8 mouse cellular contexts compared by ENCODE assay signal in the genomic region with DNA sequence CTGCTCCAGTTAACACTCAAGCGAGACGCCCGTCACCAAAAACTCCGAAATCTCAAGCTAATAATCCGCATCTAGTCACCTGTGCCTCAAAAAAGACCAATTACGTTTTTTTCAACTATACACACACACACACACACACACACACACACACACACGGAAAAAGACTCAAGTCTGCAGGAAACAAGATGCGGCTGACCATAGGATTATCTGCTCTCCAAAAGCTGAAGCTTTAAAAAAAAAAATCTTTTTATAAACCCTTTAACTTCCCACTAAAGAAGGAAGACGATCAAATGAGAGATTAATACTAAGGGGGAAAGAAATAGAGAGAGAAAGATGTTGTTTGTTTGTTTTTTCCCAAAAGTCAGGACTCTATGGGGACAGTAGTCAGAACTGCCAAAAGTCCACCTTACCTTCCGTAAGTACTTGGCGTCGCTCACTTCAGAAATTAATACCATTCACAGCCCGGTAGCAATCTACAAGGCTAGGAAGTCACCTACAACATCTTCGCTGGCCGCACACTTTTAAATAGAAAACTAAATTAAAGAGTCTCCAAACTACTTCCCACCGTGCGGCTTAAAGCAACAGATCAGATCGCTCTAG. TPM values are rescaled to one million over a fixed set of nuclear protein-coding genes. Genes with fewer than 3 reads are reported as not detected.
DNase-seq lines count a peak whose midpoint lies in the region; ATAC-seq and TF ChIP-seq lines count a peak whose summit lies in the region.

No protein-coding gene starts in this region.

- peaks cover 15% of the 10 kb centered on the region for H3K27me3 ChIP-seq in embryonic facial prominence, embryonic 12.5 days
- H3K27me3 ChIP-seq in intestine, embryonic 14.5 days (replicated peaks; ENCODE audit: control insufficient read depth, insufficient read depth, low read length): peaks cover 22% of the 10 kb centered on the region; the same call in 1 of the 2 replicates
- H3K27me3 ChIP-seq in neural tube, embryonic 13.5 days: peaks cover 56% of the 10 kb centered on the region

- 3% methylated on average over 18 of the region's 18 CpGs for WGBS in lung, adult 2 months
- WGBS in embryonic facial prominence, embryonic 12.5 days: under 1% methylated on average over 18 of the region's 18 CpGs
- WGBS in intestine, embryonic 14.5 days: under 1% methylated on average over 18 of the region's 18 CpGs
- 2% methylated on average over 18 of the region's 18 CpGs for WGBS in neural tube, embryonic 13.5 days

- peak overlapping the region; percentile 90 for H3K4me2 ChIP-seq in embryonic facial prominence, embryonic 12.5 days (replicated peaks)
- H3K4me2 ChIP-seq in intestine, embryonic 14.5 days (ENCODE audit: low read length): peak overlapping the region; percentile 56
- H3K4me2 ChIP-seq in neural tube, embryonic 13.5 days: peak overlapping the region; percentile 71

- H3K4me1 ChIP-seq in lung, adult 2 months (ENCODE audit: control insufficient read depth, insufficient read depth, low read length): no peaks in the 10 kb centered on the region; the same call in 1 of the 2 replicates
- H3K4me1 ChIP-seq in embryonic facial prominence, embryonic 12.5 days: peaks cover 14% of the 10 kb centered on the region
- H3K4me1 ChIP-seq in intestine, embryonic 14.5 days (replicated peaks; ENCODE audit: control insufficient read depth, insufficient read depth, low read length): 0 out of 2 replicates have a peak, but pooled peaks cover 3% of the 10 kb centered on the region
- H3K4me1 ChIP-seq in neural tube, embryonic 13.5 days (replicated peaks): peaks cover 19% of the 10 kb centered on the region

- TF ChIP-seq POLR2A in lung, adult 2 months (IDR thresholded peaks at IDR 0.05; ENCODE audit: borderline replicate concordance, extremely low read depth, low read depth, low read length): no peak

- ATAC-seq in embryonic facial prominence, embryonic 12.5 days (ENCODE audit: insufficient number of reproducible peaks, insufficient read depth, low FRiP score, low TSS enrichment): no peak
- ATAC-seq in intestine, embryonic 14.5 days (replicated peaks; ENCODE audit: low FRiP score, low TSS enrichment, low read depth): no peak
- ATAC-seq in neural tube, embryonic 13.5 days (ENCODE audit: low read depth): no peak

- peak overlapping the region; percentile 88 for H3K27ac ChIP-seq in embryonic facial prominence, embryonic 12.5 days
- H3K27ac ChIP-seq in intestine, embryonic 14.5 days (ENCODE audit: low read depth): peak overlapping the region; percentile 88
- no peak overlapping the region for H3K27ac ChIP-seq in neural tube, embryonic 13.5 days (replicated peaks)

- no peaks in the 10 kb centered on the region for H3K9me3 ChIP-seq in embryonic facial prominence, embryonic 12.5 days
- H3K9me3 ChIP-seq in intestine, embryonic 14.5 days (ENCODE audit: control insufficient read depth, low read length): no peaks in the 10 kb centered on the region
- no peaks in the 10 kb centered on the region for H3K9me3 ChIP-seq in neural tube, embryonic 13.5 days

- DNase-seq in lung, adult 2 months: no peak
- DNase-seq in lung, postnatal 25 days (ENCODE audit: low spot score): no peak
- DNase-seq in intestine, embryonic 14.5 days (ENCODE audit: low spot score): no peak
- DNase-seq in gastrocnemius, adult 8-10 months (ENCODE audit: low spot score in 2 of 2): no peak
- no peak for DNase-seq in testis, postnatal 14 days (ENCODE audit: low spot score)
- no peak for DNase-seq in natural killer cell, adult 2 months (ENCODE audit: low spot score in 2 of 2)

- TF ChIP-seq CTCF in lung, adult 2 months (IDR thresholded peaks at IDR 0.05; ENCODE audit: insufficient read depth, low read length): no peak

- H3K4me3 ChIP-seq in lung, adult 2 months (replicated peaks; ENCODE audit: extremely low read depth, low read depth, low read length): peak overlapping the region; percentile 48
- H3K4me3 ChIP-seq in embryonic facial prominence, embryonic 12.5 days: peak overlapping the region; percentile 42
- H3K4me3 ChIP-seq in intestine, embryonic 14.5 days (ENCODE audit: low read depth, low read length): peak overlapping the region; percentile 38
- peak overlapping the region; percentile 39 for H3K4me3 ChIP-seq in neural tube, embryonic 13.5 days

- H3K9ac ChIP-seq in embryonic facial prominence, embryonic 12.5 days: peak overlapping the region; percentile 59
- H3K9ac ChIP-seq in intestine, embryonic 14.5 days (ENCODE audit: low read length): peak overlapping the region; percentile 40
- no peak overlapping the region; the same call in 1 of the 2 replicates for H3K9ac ChIP-seq in neural tube, embryonic 13.5 days

- H3K36me3 ChIP-seq in embryonic facial prominence, embryonic 12.5 days: no peaks in the 10 kb centered on the region
- H3K36me3 ChIP-seq in intestine, embryonic 14.5 days (ENCODE audit: control insufficient read depth, insufficient read depth, low read length): no peaks in the 10 kb centered on the region
- no peaks in the 10 kb centered on the region for H3K36me3 ChIP-seq in neural tube, embryonic 13.5 days

RNA-seq across cellular contexts. Expression of gene Rbm47, which starts 22.7 kb away (rescaled TPM):
- 33.1 and 37.2 TPM in 2 replicates for polyA plus RNA-seq in lung, adult 2 months (2012; rRNA removed)
- 4.5 and 5.0 TPM in 2 replicates for polyA plus RNA-seq in embryonic facial prominence, embryonic 12.5 days (2016; fragmentation: Nextera tagmentation; extraction: Ambion mirVana)
- 65.1 and 79.2 TPM in 2 replicates for polyA plus RNA-seq in intestine, embryonic 14.5 days (2014; fragmentation: Nextera tagmentation; extraction: Ambion mirVana)
- polyA plus RNA-seq in neural tube, embryonic 13.5 days (2015; fragmentation: Nextera tagmentation; extraction: Ambion mirVana): 1.5 and 2.5 TPM in 2 replicates
- total RNA-seq in gastrocnemius, adult 8-10 months (2022): 1 to 10 TPM in 1 of 4 experiments, under 1 TPM in 3; 0.27 to 1.8 (median 0.63) TPM
